Mouse (Mus musculus) liver, adult 2 months (tissue): ENCODE measurements around the gene Eif4a2.

Source experiments
- CTCF ChIP-seq: fragments of 200-500 bp; IDR thresholded peaks from 2 replicates; pipeline ENCODE4 v1.5.1; 2011; ENCODE audit warnings: low read depth, low read length, control low read depth
- POLR2A ChIP-seq: fragments of 200-500 bp; IDR thresholded peaks from 2 replicates; pipeline ENCODE4 v1.6.1; 2011; ENCODE audit warnings: low read length, control low read depth; ENCODE audit not compliant: insufficient read depth; ENCODE audit errors: extremely low read depth

GRCm38 (mm10) chr16:23093321-23093953 is 13.8 kb upstream of the Eif4a2 start:
- TF ChIP-seq POLR2A, result no peak
- no peak for TF ChIP-seq CTCF
